Mouse (Mus musculus): Measurements from ENCODE around the gene Znhit3. TPM values are rescaled to one million over a fixed set of nuclear protein-coding genes. Genes with fewer than 3 reads are reported as not detected.

Znhit3 gene
- polyA plus RNA-seq, 1 experiment = 44.7 TPM

DNA sequence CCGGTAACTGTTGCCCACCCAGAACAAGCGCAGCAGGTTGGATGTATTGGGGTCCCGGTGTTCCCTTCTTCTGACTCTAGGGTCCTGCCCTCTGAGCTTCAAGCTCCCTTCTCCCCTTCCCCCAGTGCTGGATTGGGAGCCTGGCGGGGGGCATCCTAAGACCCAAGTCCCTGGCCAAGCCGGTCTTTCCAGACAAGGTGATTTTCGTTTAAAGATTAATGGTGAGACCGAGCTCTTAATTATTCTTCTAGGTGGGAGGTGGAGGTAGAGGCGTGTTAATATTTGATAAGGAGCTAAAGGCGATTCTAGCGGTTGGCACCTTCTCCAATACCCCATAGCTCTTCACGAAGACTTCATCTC lies 42.1 kb upstream of the Znhit3 start:
- peak in 1 of 2 experiments; percentile 46 for DNase-seq

DNA sequence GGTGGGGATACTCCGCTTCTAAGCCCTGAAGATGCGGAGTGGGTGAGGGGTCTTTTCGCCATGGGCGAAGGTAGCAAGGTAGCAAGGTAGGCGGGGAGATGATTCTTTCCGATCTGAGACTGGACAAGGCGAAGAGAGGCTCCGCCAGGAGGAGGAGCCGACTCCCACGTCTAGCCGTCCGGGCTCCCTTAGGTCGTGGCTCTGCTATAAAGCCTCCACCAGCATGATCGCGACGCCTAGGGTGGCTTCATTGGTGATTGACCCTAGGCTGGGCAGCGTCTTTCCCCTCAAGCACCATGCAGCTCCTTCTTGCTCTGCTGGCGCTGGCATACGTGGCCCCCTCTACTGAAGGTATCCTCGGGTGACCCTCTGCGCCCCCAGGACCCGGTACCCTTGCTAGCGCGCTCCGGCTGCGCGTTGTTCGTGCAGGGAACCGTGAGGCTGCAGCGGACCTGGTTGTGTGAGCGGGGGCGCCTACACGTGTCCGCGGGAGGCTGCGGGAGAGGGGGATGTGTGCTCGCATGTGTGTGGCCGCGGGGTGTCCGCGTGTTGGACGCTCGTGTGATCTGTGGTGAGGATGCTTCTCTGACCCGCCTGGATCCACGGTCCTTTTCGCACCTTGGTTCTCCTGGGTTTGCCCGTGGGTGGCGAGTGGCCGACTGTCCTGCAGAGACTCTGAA lies 41.6 kb upstream of the Znhit3 start, which contains the start of gene Car4:
Gene Car4, plus strand, starts transcription at position 196 of the 680 bp plus-strand sequence.
- 1% methylated on average over 49 of the region's 49 CpGs for WGBS
- Histone ChIP-seq H3K27ac (ENCODE audit: insufficient read depth, low read length) (peak within 1 kb of the TSS; percentile 100), H3K4me3 (replicated peaks; ENCODE audit: insufficient read depth, low read depth, low read length) (peak within 1 kb of the TSS; percentile 85), H3K4me1 (ENCODE audit: control insufficient read depth, insufficient read depth, low read length) (peaks cover 21% of the 10 kb centered on the region), H3K27me3 (ENCODE audit: control insufficient read depth, insufficient read depth, low read length) (no peaks in the 10 kb centered on the region)
- DNase-seq = peak; percentile 87
- TF ChIP-seq POLR2A (IDR thresholded peaks at IDR 0.05; ENCODE audit: borderline replicate concordance, insufficient read depth, low read length) (peak; percentile 96), CTCF (IDR thresholded peaks at IDR 0.05; ENCODE audit: borderline replicate concordance, insufficient read depth, low read depth, low read length) (no peak; the same call in 1 of the 2 replicates)

More for the DNA sequence above, 42.1 kb upstream of the Znhit3 start:
- Histone ChIP-seq H3K27ac (ENCODE audit: insufficient read depth, low read length) (peak overlapping the region; percentile 100), H3K4me3 (replicated peaks; ENCODE audit: insufficient read depth, low read depth, low read length) (peak overlapping the region; percentile 85), H3K27me3 (ENCODE audit: control insufficient read depth, insufficient read depth, low read length) (no peaks in the 10 kb centered on the region), H3K4me1 (ENCODE audit: control insufficient read depth, insufficient read depth, low read length) (peaks cover 27% of the 10 kb centered on the region)
- WGBS = 2% methylated on average over 11 of the region's 11 CpGs
- TF ChIP-seq CTCF (IDR thresholded peaks at IDR 0.05; ENCODE audit: borderline replicate concordance, insufficient read depth, low read depth, low read length) (no peak), POLR2A (IDR thresholded peaks at IDR 0.05; ENCODE audit: borderline replicate concordance, insufficient read depth, low read length) (no peak)

DNA sequence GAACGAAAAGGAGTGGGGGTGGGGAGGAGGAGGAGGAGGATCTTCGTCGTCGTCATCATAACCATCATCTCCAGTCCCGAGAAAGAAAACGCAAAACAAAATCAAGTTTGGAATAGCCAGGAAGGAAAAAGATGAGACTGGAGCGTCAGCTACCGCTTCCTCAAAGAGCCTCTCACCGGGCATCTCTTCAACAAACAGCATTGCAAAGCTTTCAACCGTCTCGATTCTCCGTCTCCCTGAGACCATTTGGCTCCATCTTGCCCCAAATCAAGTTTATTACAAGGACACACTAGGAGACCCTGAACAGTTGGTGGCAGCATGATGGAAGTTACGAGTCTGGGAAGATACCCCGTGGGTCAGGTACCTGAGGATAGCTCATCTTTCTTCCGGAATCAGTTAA lies 41.0 kb upstream of the Znhit3 start:
- Histone ChIP-seq H3K27ac (ENCODE audit: insufficient read depth, low read length) (peak overlapping the region; percentile 19; the same call in 1 of the 2 replicates), H3K4me1 (ENCODE audit: control insufficient read depth, insufficient read depth, low read length) (peaks cover 17% of the 10 kb centered on the region), H3K27me3 (ENCODE audit: control insufficient read depth, insufficient read depth, low read length) (no peaks in the 10 kb centered on the region), H3K4me3 (replicated peaks; ENCODE audit: insufficient read depth, low read depth, low read length) (peak overlapping the region; percentile 85)
- peak in 1 of 2 experiments; percentile 25 for DNase-seq
- 5% methylated on average over 15 of the region's 15 CpGs for WGBS
- TF ChIP-seq CTCF (IDR thresholded peaks at IDR 0.05; ENCODE audit: borderline replicate concordance, insufficient read depth, low read depth, low read length) (no peak), POLR2A (IDR thresholded peaks at IDR 0.05; ENCODE audit: borderline replicate concordance, insufficient read depth, low read length) (no peak)

DNA sequence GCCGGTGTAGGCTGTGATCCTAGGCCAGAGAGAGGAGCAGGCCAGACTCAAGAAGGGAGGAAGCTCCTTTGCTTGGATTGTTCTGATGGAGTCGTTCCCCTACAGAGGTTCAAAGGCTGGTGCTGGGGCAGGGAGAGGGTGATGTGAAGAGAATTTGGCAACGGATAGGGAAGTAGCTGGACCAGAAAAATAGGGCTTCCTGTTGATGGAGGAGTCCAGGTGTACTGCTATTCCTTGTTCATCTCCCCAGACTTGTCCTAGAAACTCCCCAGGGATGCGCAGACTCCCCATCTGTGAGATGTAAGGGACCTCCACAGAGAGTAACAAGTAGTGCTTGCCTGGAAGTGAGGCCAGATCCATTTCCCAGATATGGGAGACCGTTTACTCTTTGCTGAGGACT lies 40.2 kb upstream of the Znhit3 start:
- WGBS = 54% methylated on average over 5 of the region's 5 CpGs
- no peak overlapping the region for H3K4me3 ChIP-seq (replicated peaks; ENCODE audit: insufficient read depth, low read depth, low read length)
- no peak for DNase-seq
- H3K27me3 ChIP-seq (ENCODE audit: control insufficient read depth, insufficient read depth, low read length) = no peaks in the 10 kb centered on the region
- peaks cover 9% of the 10 kb centered on the region; the same call in 1 of the 2 replicates for H3K4me1 ChIP-seq (ENCODE audit: control insufficient read depth, insufficient read depth, low read length)
- TF ChIP-seq POLR2A (IDR thresholded peaks at IDR 0.05; ENCODE audit: borderline replicate concordance, insufficient read depth, low read length) (no peak), CTCF (IDR thresholded peaks at IDR 0.05; ENCODE audit: borderline replicate concordance, insufficient read depth, low read depth, low read length) (no peak)
- H3K27ac ChIP-seq (ENCODE audit: insufficient read depth, low read length) = no peak overlapping the region

DNA sequence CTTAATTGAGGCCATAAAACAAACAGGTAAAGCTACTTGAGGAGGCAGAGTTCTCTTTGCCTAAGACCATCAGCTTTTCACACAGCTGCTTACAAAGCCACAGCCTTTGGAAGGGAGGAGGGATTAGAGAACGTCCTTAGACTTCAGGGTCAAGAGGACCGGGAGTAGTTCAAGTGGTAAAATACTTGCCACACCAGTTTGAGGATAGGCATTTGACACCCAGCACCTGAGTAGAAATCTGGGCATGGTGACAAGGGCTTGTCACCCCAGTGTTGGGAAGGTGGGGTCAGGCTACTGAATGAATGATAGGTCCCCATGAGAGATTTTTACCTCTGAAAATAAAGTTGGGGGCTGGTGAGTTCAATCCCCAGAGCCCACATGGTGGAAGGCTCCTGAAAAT lies 36.4 kb upstream of the Znhit3 start:
- 78% methylated on average over 2 of the region's 2 CpGs for WGBS
- Histone ChIP-seq H3K4me1 (ENCODE audit: control insufficient read depth, insufficient read depth, low read length) (peaks cover 4% of the 10 kb centered on the region), H3K27me3 (ENCODE audit: control insufficient read depth, insufficient read depth, low read length) (no peaks in the 10 kb centered on the region), H3K27ac (ENCODE audit: insufficient read depth, low read length) (no peak overlapping the region), H3K4me3 (replicated peaks; ENCODE audit: insufficient read depth, low read depth, low read length) (no peak overlapping the region)
- TF ChIP-seq POLR2A (IDR thresholded peaks at IDR 0.05; ENCODE audit: borderline replicate concordance, insufficient read depth, low read length) = no peak
- TF ChIP-seq CTCF (IDR thresholded peaks at IDR 0.05; ENCODE audit: borderline replicate concordance, insufficient read depth, low read depth, low read length) = no peak
- DNase-seq = no peak

DNA sequence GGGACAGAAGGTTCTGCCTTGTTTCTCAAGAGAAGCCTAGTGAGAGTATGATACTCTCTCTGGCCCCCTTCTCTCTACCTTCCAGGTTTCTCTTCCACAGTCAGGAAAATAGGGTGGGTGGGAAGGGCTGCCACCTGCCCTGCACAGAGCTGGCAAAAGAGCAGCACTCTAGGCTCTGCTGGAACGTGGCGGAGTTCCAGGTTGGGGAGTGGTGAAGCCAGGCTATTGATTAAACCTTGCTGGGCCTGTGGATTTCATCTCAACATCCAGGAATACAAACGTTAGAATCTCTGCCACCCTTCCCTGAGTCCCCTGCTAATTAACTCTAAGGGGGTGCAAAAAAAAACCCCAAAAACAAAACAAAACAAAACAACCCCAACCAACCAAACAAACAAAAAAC lies 32.4 kb upstream of the Znhit3 start:
- DNase-seq = no peak
- Histone ChIP-seq H3K4me3 (replicated peaks; ENCODE audit: insufficient read depth, low read depth, low read length) (no peak overlapping the region), H3K27ac (ENCODE audit: insufficient read depth, low read length) (no peak overlapping the region), H3K27me3 (ENCODE audit: control insufficient read depth, insufficient read depth, low read length) (no peaks in the 10 kb centered on the region), H3K4me1 (ENCODE audit: control insufficient read depth, insufficient read depth, low read length) (no peaks in the 10 kb centered on the region; the same call in none of the 2 replicates)
- 34% methylated on average over 3 of the region's 3 CpGs for WGBS
- TF ChIP-seq POLR2A (IDR thresholded peaks at IDR 0.05; ENCODE audit: borderline replicate concordance, insufficient read depth, low read length) = no peak
- no peak for TF ChIP-seq CTCF (IDR thresholded peaks at IDR 0.05; ENCODE audit: borderline replicate concordance, insufficient read depth, low read depth, low read length)

DNA sequence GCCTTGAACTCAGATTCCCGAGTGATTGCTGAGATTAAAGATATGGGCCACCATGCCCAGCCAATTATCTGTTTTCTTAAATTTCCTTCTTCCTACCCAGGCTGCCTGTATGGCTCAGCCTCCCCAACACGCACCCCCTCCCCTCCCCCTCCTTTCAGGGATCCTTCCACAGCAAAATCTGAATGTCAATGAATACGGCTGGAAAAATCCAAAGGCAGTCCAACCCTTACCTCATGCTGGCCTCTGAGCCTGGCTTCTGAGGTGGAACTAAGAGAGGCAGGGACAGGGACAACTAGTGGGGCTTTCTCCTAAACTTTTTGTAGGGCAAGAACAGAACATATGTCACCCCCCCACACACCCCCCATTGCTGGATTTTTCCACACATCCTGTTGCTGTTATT lies 31.9 kb upstream of the Znhit3 start:
- H3K4me3 ChIP-seq (replicated peaks; ENCODE audit: insufficient read depth, low read depth, low read length) = no peak overlapping the region
- no peak overlapping the region for H3K27ac ChIP-seq (ENCODE audit: insufficient read depth, low read length)
- H3K4me1 ChIP-seq (ENCODE audit: control insufficient read depth, insufficient read depth, low read length) = peaks cover 4% of the 10 kb centered on the region
- WGBS = 56% methylated on average over 3 of the region's 3 CpGs
- TF ChIP-seq CTCF (IDR thresholded peaks at IDR 0.05; ENCODE audit: borderline replicate concordance, insufficient read depth, low read depth, low read length) (no peak), POLR2A (IDR thresholded peaks at IDR 0.05; ENCODE audit: borderline replicate concordance, insufficient read depth, low read length) (no peak)
- H3K27me3 ChIP-seq (ENCODE audit: control insufficient read depth, insufficient read depth, low read length) = no peaks in the 10 kb centered on the region
- DNase-seq = no peak

DNA sequence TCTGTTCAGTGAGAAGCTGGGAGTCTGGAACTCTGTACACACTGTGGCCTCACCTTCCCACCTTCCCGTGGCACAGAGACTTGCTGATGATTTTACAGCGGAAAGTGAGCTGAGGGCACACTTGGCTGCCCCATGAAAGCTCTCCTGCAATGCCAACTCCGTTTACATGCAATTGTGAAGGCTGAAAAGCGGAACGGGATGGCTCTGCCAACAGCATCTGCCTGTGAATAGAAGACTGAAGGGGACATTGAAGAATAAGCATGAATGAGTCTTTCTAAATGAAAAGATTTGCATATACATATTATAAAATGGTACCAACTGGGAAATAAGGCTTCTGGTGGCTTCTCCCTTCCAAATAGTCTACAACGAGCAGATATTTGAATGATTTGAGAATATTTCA lies 31.0 kb upstream of the Znhit3 start:
- H3K4me1 ChIP-seq (ENCODE audit: control insufficient read depth, insufficient read depth, low read length) = peaks cover 7% of the 10 kb centered on the region
- no peak overlapping the region for H3K4me3 ChIP-seq (replicated peaks; ENCODE audit: insufficient read depth, low read depth, low read length)
- 43% methylated on average over 6 of the region's 6 CpGs for WGBS
- TF ChIP-seq CTCF (IDR thresholded peaks at IDR 0.05; ENCODE audit: borderline replicate concordance, insufficient read depth, low read depth, low read length) = no peak
- no peak for TF ChIP-seq POLR2A (IDR thresholded peaks at IDR 0.05; ENCODE audit: borderline replicate concordance, insufficient read depth, low read length)
- no peaks in the 10 kb centered on the region for H3K27me3 ChIP-seq (ENCODE audit: control insufficient read depth, insufficient read depth, low read length)
- no peak for DNase-seq
- no peak overlapping the region for H3K27ac ChIP-seq (ENCODE audit: insufficient read depth, low read length)

Data from cerebellum, adult 2 months (tissue).